Mouse (Mus musculus): ENCODE measurements around the gene Pparg.

Gene Pparg

GRCm38 (mm10) chr6:115366869-115367610 lies 6.3 kb downstream of the Pparg start:
- no peak for DNase-seq

GRCm38 (mm10) chr6:115374871-115375852 lies 14.4 kb downstream of the Pparg start:
- no peak for DNase-seq

- DNase-seq, result no peak
Observed at GRCm38 (mm10) chr6:115380596-115380995, 19.8 kb downstream of the Pparg start.

- DNase-seq, result no peak
Observed at GRCm38 (mm10) chr6:115382712-115383111, 22.0 kb downstream of the Pparg start.

- DNase-seq, result no peak
Observed at GRCm38 (mm10) chr6:115389945-115390540, 29.3 kb downstream of the Pparg start.

- DNase-seq, result no peak
Observed at GRCm38 (mm10) chr6:115396911-115397310, 36.2 kb downstream of the Pparg start.

GRCm38 (mm10) chr6:115404354-115404753 lies 43.6 kb downstream of the Pparg start:
- DNase-seq, result no peak

GRCm38 (mm10) chr6:115411477-115411876 lies 50.7 kb downstream of the Pparg start:
- no peak for DNase-seq

GRCm38 (mm10) chr6:115418171-115418570 lies 57.4 kb downstream of the Pparg start:
- no peak for DNase-seq

GRCm38 (mm10) chr6:115418964-115419363 lies 58.2 kb downstream of the Pparg start:
- DNase-seq, result no peak

- no peak for DNase-seq
Observed at GRCm38 (mm10) chr6:115420963-115421362, 60.2 kb downstream of the Pparg start.

- no peak for DNase-seq
Observed at GRCm38 (mm10) chr6:115421665-115422064, 60.9 kb downstream of the Pparg start.

GRCm38 (mm10) chr6:115424433-115424832 lies 63.7 kb downstream of the Pparg start:
- no peak for DNase-seq

GRCm38 (mm10) chr6:115432726-115433125 lies 72.0 kb downstream of the Pparg start:
- DNase-seq, result no peak

GRCm38 (mm10) chr6:115434054-115434453 lies 73.3 kb downstream of the Pparg start:
- DNase-seq, result no peak

GRCm38 (mm10) chr6:115434816-115435215 lies 74.1 kb downstream of the Pparg start:
- no peak for DNase-seq

- DNase-seq, result no peak
Observed at GRCm38 (mm10) chr6:115440231-115441006, 79.7 kb downstream of the Pparg start.

GRCm38 (mm10) chr6:115452501-115452900 lies 91.8 kb downstream of the Pparg start:
- DNase-seq, result no peak

- peak; percentile 66 for DNase-seq
Observed at GRCm38 (mm10) chr6:115462743-115463337, 102.1 kb downstream of the Pparg start.

- no peak for DNase-seq
Observed at GRCm38 (mm10) chr6:115463338-115463737, 102.6 kb downstream of the Pparg start.

GRCm38 (mm10) chr6:115464661-115465060 lies 103.9 kb downstream of the Pparg start:
- no peak for DNase-seq

GRCm38 (mm10) chr6:115465463-115465862 lies 104.7 kb downstream of the Pparg start:
- no peak for DNase-seq
